Mouse (Mus musculus) liver, postnatal 0 days (tissue): Measurements from ENCODE around the gene Dgki.

Experiments
- CTCF ChIP-seq: sonication (generic); IDR thresholded peaks from 2 replicates; pipeline ENCODE4 v1.5.1; 2016; ENCODE audit warnings: antibody characterized with exemption, low read depth
- EP300 ChIP-seq: IDR thresholded peaks from 2 replicates; pipeline ENCODE4 v1.6.1; 2016; ENCODE audit warnings: antibody characterized with exemption, low read depth, mild to moderate bottlenecking

- TF ChIP-seq CTCF (no peak), EP300 (no peak)
Observed at GRCm38 (mm10) chr6:37222947-37223510, 77.0 kb downstream of the Dgki start.
